Mouse (Mus musculus) stomach, postnatal 0 days (tissue): Measurements from ENCODE around the gene Rpl41.

ENCODE experiments used
- CTCF ChIP-seq: IDR thresholded peaks from 2 replicates; pipeline ENCODE4 v1.5.1; 2016; ENCODE audit warnings: antibody characterized with exemption, low read depth, mild to moderate bottlenecking, moderate library complexity
- EP300 ChIP-seq: optimal IDR thresholded peaks from 2 replicates; pipeline ENCODE3; 2016; ENCODE audit warnings: antibody characterized with exemption

DNA sequence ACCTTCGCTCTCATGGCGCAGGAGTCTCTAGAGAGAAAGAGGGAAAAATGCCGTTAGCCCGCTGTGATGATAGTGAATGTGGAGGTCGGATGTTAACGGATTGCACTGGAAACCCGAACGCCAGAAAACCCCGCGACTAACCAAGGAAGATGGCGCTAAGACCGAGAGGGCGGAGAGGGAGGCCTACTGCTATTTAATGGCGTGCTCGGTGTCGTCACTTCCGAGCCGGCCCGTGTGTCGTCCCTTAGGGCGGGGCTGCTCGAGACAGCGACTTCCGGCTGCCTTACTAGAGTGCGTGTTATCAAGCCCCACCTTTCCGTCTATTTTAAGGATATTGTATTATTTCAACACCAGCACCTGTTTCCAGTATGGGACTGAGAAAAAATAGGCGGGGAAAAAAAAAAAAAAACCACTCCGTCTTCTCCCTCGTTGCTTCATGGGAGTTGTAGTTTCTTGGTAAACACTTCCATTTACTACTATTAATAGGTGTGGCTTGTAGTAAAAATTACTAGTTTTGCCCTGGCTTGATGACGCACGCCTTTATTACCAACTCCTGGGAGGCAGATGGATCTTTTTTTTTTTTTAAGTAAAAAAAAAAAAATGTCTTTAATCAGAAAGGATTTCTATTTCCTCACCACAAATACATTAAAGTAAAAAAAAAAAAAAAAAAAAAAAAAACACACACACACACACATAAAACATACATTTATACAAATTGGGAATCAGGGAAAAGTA lies at the start of gene Rpl41:
- TF ChIP-seq CTCF (no peak), EP300 (peak; percentile 83)
